Mouse (Mus musculus) olfactory bulb, adult 2 months (tissue): ENCODE data around the gene Krt86.

Source experiments
- CTCF ChIP-seq: fragments of 200-500 bp; IDR thresholded peaks from 2 replicates; pipeline ENCODE4 v1.5.1; 2012; ENCODE audit warnings: low read depth, mild to moderate bottlenecking, low read length, moderate library complexity; ENCODE audit not compliant: insufficient read depth
- POLR2A ChIP-seq: fragments of 200-500 bp; IDR thresholded peaks from 2 replicates; pipeline ENCODE4 v1.6.1; 2012; ENCODE audit warnings: mild to moderate bottlenecking, low read depth, low read length, moderate library complexity; ENCODE audit not compliant: insufficient read depth

DNA sequence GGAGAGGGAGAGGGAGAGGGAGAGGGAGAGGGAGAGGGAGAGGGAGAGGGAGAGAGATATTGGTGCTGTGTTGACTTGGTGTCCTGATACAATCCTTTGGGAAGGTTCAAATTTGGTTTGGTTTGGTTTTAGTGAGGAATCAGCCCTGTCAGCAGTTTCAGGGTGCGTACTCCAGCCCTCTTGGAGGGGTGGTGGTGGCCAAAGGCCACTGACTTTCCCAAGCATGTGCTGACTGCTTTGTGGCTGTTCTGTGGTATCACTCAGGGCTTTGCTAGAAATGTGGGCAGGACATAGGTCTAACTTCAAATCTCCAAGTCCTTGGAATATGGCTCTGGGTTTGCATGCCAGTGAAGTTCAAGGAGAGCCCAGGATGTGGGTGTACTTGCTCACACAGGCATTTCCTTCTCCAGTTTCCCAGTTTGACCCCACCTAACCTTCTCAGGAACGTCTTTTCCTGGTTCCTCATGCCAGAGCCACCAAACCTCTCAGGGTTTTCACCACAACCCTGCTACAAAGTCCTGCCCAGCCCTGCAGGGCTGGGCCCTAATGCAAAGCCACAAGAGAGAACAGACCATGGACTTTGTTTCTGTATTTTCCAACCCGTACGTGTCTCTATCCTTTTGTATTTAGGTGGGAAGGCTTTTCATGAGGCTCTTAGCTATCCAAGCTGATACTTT lies 49.4 kb downstream of the Krt86 start:
- TF ChIP-seq POLR2A, result no peak
- TF ChIP-seq CTCF, result no peak
